Mouse (Mus musculus) layer of hippocampus, postnatal 10 days (tissue): Measurements from ENCODE around the gene Kmo. TPM values are rescaled to one million over a fixed set of nuclear protein-coding genes. Genes with fewer than 3 reads are reported as not detected.

Experiments
- DNase-seq, 2 experiments: peaks; one replicate each; pipeline ENCODE4 v3.0.0; 2021; ENCODE audit warnings: low spot score in 2 of 2
- total RNA-seq, 2 experiments: library from RNA; stranded (reverse); gene quantifications; 2 replicates each; pipeline ENCODE4 v1.2.3; 2021

The Kmo gene
- total RNA-seq, 2 experiments from 2014 or later, result not detected

DNA sequence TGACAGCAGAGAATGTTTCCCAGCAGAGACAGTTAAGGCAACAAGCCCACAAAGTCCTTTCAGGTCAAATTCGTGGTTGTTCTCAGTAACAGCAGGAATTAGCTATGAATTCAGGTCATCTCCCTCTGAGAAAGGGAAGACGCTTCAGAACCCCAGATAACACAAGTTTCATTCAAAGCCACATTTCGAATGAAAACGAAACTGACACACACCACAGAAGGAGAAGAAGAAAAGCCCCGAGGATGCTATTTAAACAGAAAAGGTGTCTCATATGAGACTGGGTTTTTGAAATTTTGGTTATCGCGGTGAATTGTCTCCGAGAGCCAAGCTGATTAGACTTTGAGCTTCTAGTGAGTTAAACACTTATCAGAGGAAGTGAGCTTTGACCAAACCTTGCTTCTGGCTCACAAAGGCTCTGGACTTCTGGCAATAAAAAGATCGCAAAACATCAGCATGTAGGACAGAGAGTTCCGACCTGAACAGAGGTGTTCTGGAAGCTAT lies 11.6 kb downstream of the Kmo start:
- DNase-seq, result no peak

DNA sequence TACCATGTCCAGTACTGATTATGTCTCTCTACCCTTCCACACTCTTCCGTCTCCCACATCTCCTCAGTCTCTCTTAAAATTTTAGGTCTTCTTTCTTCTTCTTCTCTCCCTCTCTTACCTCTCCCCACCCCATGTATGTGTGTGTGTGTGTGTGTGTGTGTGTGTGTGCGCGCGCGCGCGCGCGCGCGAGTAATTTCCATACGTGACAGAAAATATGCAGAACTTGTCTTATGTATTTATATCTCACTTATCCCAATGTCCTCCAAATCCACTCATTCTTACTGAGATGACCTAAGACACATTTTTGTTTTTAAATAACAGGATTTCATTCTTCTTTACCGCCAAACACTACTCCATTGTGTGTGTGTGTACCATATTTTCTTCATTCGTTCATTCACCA lies 12.3 kb downstream of the Kmo start:
- no peak for DNase-seq

DNA sequence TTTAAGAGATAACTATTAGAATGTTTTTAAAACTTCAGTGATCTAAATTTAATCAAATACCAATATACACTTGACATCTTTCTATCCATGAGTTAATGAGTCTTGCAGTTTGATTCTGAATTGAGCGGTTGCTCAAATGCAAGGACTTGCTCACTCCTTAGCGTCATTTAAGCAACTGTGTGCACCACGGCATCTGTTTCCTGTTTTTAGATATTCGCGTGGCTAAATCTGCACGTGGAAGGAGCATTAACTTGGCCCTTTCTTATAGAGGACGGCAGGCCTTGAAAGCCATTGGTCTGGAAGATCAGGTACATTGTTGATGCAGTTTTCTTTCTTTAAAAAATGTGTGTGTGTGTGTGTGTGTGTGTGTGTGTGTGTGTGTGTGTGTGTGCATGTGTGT lies 17.5 kb downstream of the Kmo start:
- no peak for DNase-seq

DNA sequence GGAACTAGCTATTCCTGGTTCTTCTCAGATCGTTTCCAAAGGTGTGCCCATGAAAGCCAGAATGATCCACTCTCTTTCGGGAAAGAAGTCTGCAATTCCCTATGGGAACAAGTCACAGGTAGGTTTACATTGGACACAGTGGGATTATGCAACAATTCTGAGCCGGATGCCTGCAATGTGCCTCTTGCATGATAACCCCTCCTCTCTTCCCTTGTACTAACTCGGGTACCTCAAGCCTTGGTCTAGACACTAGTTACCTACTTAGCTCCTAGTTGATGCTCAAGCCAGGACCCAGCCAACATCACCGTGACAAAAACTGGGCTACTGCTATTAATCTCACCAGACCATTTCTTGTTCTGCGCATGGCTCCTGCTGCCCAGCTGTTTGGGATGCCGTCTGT lies 18.9 kb downstream of the Kmo start:
- no peak for DNase-seq

DNA sequence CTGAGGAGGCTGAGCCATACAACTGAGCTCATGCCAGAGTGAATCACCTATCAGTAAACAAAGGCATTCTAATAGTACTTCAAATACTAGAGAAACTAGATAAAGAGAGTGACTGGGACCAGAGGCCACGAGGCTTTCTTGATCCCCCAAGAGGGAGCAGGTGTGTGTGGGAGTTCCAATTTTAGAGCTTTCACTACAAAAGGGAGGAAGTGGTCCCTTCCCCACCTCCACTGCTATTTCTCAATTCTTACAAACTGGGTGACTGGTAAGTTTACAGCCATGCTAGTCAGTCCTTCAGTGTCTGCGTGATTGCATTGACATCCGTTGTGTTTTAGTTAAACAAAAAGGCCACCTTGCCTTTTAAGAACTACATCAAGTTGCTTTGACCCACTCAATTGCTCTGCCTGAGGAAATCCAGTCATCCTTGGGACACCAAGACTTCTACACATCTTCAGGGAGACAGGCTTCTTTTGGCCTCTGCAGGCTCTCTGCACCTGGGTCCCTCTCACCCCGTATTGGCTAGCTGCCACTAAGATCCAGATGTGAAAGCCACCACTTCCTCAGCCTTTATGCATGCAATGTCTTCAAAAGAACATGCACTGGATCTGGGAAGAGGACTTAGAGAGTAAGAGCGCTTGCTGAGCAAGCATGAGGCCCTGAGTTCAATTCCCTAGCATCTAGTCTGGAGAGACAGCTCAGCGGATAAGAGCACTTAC lies 20.4 kb downstream of the Kmo start:
- DNase-seq, result no peak

DNA sequence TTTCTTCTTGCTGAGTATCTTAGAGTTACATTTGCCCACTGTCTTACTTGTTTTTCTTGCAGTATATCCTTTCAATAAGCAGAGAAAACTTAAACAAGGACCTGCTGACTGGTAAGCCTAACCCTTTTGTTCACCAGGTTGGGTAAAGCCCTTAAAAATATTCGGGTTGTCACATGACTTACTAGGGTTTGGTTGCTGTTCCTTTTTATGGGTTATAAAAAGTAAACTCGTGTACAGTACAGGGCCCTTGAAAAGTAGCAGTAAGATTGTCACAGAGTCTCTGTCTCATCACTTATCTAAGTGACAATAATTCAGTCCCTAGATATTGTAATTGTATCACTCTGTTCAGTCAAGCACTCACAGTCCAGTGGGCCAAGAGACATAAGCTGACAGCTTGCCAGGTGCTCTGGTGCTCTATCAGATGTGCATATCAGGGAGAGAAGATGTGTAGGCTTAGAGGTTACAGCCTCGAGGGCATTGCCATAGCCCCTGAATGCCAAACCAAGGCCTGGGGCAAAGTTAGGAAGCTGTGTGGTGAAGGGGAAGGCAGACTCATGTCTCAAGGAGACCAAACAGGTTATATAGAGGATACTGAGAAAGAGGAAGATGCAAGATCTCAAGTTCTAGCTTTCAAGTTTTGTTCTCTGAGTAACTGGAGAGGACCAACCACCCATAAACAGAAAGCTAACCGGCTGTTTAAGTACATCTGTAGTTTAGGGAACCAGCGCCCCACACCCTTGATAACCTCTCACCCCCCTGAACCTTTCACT lies 23.5 kb downstream of the Kmo start:
- DNase-seq, result no peak

DNA sequence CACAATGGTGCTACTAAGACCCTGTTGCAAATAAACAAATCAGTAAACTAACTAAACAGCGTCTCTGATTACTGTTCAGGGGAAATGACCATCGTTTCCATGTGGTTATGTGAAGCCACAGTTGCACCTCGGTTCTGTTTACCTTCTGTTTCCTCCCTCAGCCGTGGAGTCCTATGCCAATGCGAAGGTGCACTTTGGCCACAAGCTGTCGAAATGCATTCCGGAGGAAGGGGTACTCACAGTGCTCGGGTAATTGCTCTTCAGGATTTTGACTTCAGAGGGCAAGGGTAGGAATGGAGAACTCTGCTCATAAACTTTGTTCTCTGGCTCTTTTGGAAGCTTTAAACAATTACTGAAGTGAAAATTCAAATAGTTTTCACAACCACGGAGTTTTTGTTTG lies 26.8 kb downstream of the Kmo start:
- no peak for DNase-seq

DNA sequence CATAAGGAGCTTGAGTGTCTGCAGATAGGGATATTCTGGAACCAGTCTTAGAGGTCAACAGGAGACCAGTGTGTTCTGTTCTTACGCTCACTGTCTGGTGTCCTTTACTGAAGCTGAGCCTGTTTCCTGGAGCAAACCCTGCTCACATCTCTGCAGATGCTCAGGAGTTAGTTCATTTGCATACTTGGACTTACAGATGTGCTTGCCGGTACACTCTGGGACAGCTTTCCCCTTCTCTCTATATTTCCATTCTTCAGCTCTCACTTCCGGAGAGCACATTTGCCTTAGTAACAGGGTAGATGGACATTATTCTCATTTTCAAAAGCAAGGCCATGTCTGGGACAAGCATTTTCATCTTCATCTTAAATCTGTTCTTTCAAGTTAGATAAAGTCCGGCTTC lies 28.4 kb downstream of the Kmo start:
- DNase-seq, result no peak

DNA sequence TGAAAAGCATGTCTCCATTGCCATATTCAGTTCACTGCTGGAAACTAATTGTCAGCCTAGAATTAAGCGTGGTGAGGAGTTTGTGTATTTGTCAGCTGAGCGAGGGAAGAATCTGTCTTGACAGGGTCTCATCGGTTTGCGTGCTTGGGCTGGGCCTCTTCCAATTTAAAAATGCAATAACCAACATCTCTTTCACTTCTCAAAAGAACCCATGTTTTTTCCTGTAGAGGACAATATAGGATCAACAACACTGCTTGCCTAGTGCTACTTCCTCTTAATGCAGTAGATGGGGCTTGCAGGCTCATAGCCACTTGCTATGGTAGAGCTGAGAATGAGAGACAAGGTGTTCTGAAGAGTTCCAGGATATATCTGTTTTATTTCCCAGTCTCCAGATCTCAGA lies 39.7 kb downstream of the Kmo start:
- DNase-seq, result no peak

DNA sequence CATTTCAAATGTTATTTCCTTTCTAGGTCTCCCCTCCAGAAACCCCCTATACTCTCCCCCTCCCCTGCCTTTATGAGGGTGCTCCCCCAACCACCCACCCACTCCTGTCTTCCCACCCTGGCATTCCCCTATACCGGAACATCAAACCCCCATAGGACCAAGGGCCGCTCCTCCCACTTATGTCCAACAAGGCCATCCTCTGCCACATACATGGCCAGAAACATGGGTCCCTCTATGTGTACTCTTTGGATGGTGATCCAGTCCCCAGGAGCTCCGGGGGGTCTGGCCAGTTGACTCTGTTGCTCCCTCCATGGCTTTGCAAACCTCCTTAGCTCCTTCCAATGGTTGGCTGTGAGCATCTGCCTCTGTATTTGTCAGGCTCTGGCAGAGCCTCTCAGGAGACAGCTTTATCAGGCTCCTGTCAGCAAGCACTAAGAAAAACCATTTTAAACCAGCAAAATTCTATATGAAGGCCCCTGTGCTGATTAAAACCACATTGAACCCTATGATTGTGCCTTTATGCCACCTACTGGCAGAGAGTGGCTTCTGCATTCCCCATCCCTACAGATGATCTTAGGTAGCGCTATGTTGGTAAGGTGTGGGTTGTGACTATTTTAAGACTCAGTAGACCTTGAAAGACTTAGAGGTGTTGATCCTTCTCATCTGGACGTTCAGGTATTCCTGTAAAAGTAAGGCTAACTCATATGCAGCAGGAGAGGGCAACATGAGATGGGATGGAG lies 48.7 kb downstream of the Kmo start:
- DNase-seq, result peak in 1 of 2 experiments; percentile 20

DNA sequence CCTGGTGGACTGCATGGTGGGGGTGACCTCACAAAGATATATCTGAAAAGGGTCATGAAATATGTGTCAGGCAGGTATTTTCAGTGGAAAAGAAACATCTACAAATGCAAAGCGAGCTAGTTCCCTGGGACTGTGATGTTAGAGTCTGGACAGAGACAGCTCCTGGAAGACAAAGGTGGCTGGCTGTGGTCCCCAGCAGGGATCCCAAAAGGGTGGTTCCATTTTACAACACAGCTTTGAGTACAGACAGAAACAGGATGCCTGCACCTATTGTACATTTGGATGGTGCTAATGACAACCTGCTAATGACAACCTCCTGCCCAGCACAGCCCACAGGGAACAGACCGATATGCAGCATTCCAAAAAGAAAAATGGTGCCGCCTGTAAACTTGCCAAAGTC lies 49.3 kb downstream of the Kmo start:
- no peak for DNase-seq

DNA sequence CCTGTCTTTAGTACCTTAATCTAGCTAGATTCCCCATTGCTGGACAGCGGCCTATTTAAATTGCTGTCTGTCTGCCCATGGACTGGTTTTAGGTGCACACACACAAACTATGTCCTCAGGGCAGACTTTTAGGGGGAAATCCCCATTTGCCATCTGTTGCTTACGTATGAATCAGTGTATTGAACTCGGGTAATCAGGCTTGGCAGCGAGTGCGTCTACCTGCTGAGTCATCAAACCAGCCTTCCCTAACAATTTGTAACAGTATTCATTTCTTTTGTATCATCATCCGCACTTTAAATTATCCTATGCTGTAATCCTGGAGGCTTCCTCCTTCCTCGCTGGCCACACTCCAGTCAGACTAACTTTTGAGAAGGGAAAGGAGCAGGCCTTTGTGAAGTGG lies 49.9 kb downstream of the Kmo start:
- no peak for DNase-seq

DNA sequence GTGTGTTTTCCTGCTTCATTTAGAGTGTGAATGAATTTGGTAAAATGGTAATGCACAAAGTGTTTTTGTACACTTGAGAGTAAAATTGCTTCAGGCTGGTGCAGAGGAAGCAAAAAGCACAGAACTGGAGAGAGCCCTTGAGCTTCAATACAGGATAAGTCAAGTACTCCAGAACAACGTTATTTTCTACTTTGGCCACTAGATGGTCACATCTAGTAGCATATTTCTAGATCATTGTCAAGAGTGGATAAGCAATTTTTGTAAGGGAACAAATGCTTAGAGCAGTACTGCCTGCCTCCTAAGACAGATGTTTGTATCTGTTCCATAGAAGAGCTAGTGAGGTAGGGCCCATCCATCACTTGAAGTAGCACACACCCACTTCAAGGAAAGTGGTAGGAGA lies 51.4 kb downstream of the Kmo start:
- no peak for DNase-seq

DNA sequence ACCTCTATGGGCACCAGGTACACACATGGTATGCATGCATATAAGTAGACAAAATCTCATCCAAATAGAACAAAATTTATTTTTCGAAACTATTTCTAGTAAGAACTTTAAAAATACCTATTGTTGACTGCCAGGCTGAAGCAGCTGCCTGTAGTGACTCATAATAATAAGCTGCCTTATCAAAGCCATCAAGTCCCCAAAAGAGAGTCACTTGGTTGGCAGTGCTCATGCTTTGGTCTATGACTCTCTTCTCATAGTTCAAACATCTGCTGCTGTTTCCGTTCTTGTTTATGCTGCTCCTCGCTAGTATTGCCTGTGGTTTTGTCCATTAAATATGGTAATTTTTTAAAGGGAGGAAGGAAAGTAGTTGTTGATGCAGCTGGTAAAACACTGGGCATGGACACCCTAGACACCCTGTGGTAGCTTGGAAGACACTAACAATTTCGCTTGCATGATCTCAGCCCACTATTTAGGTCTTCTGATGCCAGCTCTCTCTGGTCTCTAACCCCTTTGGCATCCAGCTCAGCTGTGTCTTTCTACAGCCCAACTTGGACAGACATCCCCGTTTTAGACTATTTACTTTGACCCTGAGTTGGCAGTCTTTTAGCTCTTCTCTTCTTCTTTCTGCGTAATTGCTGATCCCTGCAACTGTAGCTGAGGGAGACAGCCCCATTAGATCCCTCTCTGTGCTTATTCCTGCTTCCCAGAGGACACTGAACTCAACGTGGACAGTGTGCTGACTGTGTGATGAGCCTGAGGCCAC lies 53.6 kb downstream of the Kmo start:
- no peak for DNase-seq

DNA sequence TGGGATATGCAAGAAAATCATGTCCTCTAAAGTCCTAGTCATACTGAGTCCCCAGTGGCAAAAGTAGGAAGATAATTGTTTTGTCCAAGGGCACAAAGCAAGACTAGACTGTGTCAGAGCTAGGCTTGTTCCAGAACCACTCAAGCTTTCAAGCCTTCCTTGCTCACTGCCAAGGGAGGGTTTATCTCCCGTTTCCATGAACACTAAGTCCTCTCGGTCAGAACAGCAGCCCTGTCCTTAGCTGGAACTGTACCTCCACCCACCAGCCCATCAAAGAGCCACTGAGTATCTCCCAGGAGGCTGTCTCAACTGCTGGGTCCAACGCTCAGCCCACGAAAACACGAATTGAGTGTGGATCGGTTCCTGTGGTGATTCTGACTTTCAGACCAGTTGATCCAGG lies 54.9 kb downstream of the Kmo start:
- no peak for DNase-seq

DNA sequence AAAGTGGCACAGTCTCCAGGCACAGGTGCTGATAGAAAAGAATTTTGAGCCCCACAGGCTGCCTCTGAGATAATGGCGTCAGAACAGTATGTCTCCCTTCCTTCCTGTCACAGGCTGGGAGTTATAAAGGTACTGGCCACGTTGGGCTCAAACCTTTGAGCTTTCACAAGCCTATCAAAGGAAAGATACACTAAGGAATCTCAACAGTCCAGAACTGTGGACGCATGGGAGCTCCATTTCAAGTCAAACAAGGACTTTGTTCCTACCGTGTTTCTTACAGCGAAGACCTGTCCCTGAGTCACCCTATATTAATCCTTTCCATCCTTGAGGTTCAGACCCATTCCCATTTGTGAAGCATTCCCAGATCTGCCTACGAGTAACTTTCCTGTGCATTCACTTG lies 57.3 kb downstream of the Kmo start:
- DNase-seq, result no peak

DNA sequence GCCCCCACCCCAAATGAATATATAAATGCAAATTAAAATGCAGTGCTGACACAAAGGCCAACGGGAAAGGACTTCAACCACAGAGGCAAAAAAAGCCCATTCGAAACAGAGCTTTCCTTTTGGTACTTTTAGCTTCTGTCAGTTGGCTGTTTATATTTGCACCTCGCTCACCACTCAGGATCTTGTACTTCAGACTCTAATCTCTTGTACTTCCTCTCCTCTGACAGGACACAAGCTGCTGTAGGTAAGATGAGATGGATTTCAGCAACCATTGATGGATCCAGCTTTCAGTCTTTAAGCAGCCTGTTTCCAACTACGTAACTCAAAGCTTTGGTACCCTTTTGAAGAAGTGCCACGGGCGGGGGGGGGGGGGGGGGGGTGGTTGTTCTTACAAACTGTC lies 60.8 kb downstream of the Kmo start:
- no peak for DNase-seq

DNA sequence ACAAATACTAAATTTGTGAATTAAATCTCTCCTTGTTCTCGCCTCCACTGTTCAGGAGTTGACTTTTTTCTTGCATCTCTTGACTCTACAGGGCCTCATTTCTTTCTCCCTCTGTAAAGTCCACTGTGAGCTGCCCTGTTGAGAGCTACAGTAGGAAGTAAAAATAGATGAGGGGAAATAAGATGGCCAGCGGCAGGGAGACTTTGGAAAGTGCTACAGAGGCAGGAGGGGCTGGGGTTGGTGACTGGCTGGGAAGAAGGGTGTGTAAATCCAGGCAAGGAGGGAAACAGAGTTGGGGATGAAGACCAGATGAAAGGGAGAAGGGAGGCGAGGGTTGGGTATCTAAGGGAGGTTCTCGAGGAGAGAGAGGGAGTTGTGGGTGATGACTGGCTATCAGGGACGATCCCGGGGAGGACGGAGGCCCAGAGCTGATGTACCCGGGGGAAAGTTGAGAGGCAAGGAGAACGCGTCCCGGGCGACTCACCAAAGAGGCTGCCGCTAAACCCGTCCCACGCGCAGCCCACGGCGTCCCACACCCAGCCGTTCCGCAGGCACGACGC lies 71.6 kb downstream of the Kmo start:
- no peak for DNase-seq

DNA sequence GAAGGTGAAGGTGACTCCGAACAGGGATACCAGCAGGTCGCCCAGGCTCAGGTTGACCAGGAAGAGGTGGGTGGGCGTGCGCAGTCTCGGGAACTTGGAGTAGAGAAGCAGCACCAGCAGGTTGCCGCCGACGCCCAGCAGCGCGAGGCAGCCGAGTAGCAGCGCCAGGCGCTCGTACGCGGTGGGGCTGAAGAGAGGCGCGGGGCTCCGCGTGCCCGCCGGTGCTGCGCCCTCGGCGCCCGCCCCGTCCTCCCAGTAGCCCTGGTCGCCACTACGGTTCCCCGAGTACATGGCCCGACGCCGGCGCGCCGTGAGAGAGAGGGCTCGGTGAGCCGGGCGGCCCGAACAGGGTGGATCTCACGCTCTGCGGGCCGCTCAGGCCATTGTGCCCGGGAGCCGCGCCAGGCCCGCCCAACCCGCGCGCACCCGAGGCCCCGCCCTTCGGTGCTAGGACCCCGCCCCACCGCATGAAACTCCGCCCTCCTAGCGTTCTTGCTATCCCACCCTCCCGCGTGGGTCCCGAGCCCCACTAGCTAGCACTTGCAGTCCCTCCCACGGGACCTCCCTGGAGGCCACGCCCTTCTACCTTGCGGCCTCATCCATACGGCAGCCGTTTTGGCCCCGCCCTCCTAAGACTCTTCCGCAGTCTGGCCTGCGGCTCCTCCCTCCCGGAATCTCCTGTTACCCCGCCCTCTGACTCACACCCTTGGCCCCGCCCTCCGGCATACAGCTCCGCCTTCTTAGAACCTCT lies 72.2 kb downstream of the Kmo start, which contains the start of the genes Opn3 and Chml:
Opn3 (minus strand) TSS at position 531 of the 751 bp plus-strand sequence.
Chml (minus strand) TSS at position 656 of the 751 bp plus-strand sequence.
- DNase-seq, result peak; percentile 97

DNA sequence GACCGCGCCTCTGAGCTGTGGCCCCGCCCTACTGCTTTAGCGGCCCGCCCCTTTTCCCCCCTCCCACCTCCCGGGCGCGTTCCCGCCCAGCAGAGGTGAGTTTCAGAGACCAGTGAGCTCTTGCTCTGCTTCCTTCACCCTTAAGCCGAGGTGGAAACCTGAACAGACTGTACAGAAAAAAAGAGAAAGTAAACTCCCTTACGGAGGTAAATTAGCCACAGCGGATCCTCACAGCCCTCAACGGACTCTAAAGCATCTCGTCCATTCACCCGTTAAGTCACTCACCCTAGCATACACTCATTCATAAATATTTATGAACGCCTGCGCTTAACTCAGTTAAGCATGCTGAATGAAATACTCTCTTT lies 72.8 kb downstream of the Kmo start:
- no peak for DNase-seq
